Mouse (Mus musculus): Measurements from ENCODE around the gene Fgf3. TPM values are rescaled to one million over a fixed set of nuclear protein-coding genes. Genes with fewer than 3 reads are reported as not detected.

Fgf3 gene
- polyA plus RNA-seq, 1 experiment from 2014 or later, result not detected

GRCm38 (mm10) chr7:144854966-144855365, 17.1 kb downstream of the Fgf3 start:
- Histone ChIP-seq H3K9me3 (ENCODE audit: control insufficient read depth) (no peaks in the 10 kb centered on the region), H3K27me3 (replicated peaks; ENCODE audit: control insufficient read depth, insufficient read depth, low read length) (peaks cover 15% of the 10 kb centered on the region), H3K4me1 (replicated peaks; ENCODE audit: control insufficient read depth, insufficient read depth, low read length) (no peaks in the 10 kb centered on the region), H3K4me2 (replicated peaks; ENCODE audit: low read depth) (no peak overlapping the region), H3K9ac (ENCODE audit: low read depth, low read length) (no peak overlapping the region), H3K4me3 (ENCODE audit: low read depth, low read length) (no peak overlapping the region), H3K36me3 (ENCODE audit: control insufficient read depth, insufficient read depth) (no peaks in the 10 kb centered on the region), H3K27ac (ENCODE audit: low read depth, low read length) (no peak overlapping the region)
- 28% methylated on average over 3 of the region's 3 CpGs for WGBS
- no peak for TF ChIP-seq CTCF (IDR thresholded peaks at IDR 0.05; ENCODE audit: low read depth)
- no peak for ATAC-seq

GRCm38 (mm10) chr7:144857158-144857557, 19.3 kb downstream of the Fgf3 start:
- H3K36me3 ChIP-seq (ENCODE audit: control insufficient read depth, insufficient read depth), result no peaks in the 10 kb centered on the region
- WGBS, result 86% methylated on average over 7 of the region's 7 CpGs
- ATAC-seq, result no peak
- TF ChIP-seq CTCF (IDR thresholded peaks at IDR 0.05; ENCODE audit: low read depth), result no peak
- H3K9ac ChIP-seq (ENCODE audit: low read depth, low read length), result no peak overlapping the region
- H3K4me3 ChIP-seq (ENCODE audit: low read depth, low read length), result no peak overlapping the region
- peaks cover 37% of the 10 kb centered on the region for H3K27me3 ChIP-seq (replicated peaks; ENCODE audit: control insufficient read depth, insufficient read depth, low read length)
- H3K4me2 ChIP-seq (replicated peaks; ENCODE audit: low read depth), result no peak overlapping the region
- H3K4me1 ChIP-seq (replicated peaks; ENCODE audit: control insufficient read depth, insufficient read depth, low read length), result no peaks in the 10 kb centered on the region
- H3K9me3 ChIP-seq (ENCODE audit: control insufficient read depth), result no peaks in the 10 kb centered on the region
- H3K27ac ChIP-seq (ENCODE audit: low read depth, low read length), result no peak overlapping the region

- H3K9ac ChIP-seq (ENCODE audit: low read depth, low read length), result no peak overlapping the region
- H3K4me2 ChIP-seq (replicated peaks; ENCODE audit: low read depth), result no peak overlapping the region
- H3K36me3 ChIP-seq (ENCODE audit: control insufficient read depth, insufficient read depth), result no peaks in the 10 kb centered on the region
- no peak for ATAC-seq
- H3K27ac ChIP-seq (ENCODE audit: low read depth, low read length), result no peak overlapping the region
- no peak overlapping the region for H3K4me3 ChIP-seq (ENCODE audit: low read depth, low read length)
- H3K9me3 ChIP-seq (ENCODE audit: control insufficient read depth), result no peaks in the 10 kb centered on the region
- H3K27me3 ChIP-seq (replicated peaks; ENCODE audit: control insufficient read depth, insufficient read depth, low read length), result peaks cover 44% of the 10 kb centered on the region
- H3K4me1 ChIP-seq (replicated peaks; ENCODE audit: control insufficient read depth, insufficient read depth, low read length), result no peaks in the 10 kb centered on the region
- no peak for TF ChIP-seq CTCF (IDR thresholded peaks at IDR 0.05; ENCODE audit: low read depth)
- whole genome bisulfite sequencing, result 77% methylated on average over 3 of the region's 3 CpGs
Observed at GRCm38 (mm10) chr7:144857826-144858342, 20.0 kb downstream of the Fgf3 start.

- no peak overlapping the region for H3K27ac ChIP-seq (ENCODE audit: low read depth, low read length)
- no peak overlapping the region for H3K4me3 ChIP-seq (ENCODE audit: low read depth, low read length)
- no peak for TF ChIP-seq CTCF (IDR thresholded peaks at IDR 0.05; ENCODE audit: low read depth)
- no peaks in the 10 kb centered on the region for H3K9me3 ChIP-seq (ENCODE audit: control insufficient read depth)
- no peak for ATAC-seq
- H3K27me3 ChIP-seq (replicated peaks; ENCODE audit: control insufficient read depth, insufficient read depth, low read length), result peaks cover 52% of the 10 kb centered on the region
- H3K36me3 ChIP-seq (ENCODE audit: control insufficient read depth, insufficient read depth), result no peaks in the 10 kb centered on the region
- H3K9ac ChIP-seq (ENCODE audit: low read depth, low read length), result no peak overlapping the region
- 80% methylated on average over 1 of the region's 1 CpGs for WGBS
- no peaks in the 10 kb centered on the region for H3K4me1 ChIP-seq (replicated peaks; ENCODE audit: control insufficient read depth, insufficient read depth, low read length)
- no peak overlapping the region for H3K4me2 ChIP-seq (replicated peaks; ENCODE audit: low read depth)
Observed at GRCm38 (mm10) chr7:144858702-144859101, 20.8 kb downstream of the Fgf3 start.

GRCm38 (mm10) chr7:144861056-144861768, 23.3 kb downstream of the Fgf3 start:
- Histone ChIP-seq H3K4me1 (replicated peaks; ENCODE audit: control insufficient read depth, insufficient read depth, low read length) (no peaks in the 10 kb centered on the region), H3K4me2 (replicated peaks; ENCODE audit: low read depth) (peak overlapping the region; percentile 37; the same call in 1 of the 2 replicates), H3K27me3 (replicated peaks; ENCODE audit: control insufficient read depth, insufficient read depth, low read length) (peaks cover 76% of the 10 kb centered on the region), H3K9me3 (ENCODE audit: control insufficient read depth) (no peaks in the 10 kb centered on the region), H3K4me3 (ENCODE audit: low read depth, low read length) (peak overlapping the region; percentile 20), H3K9ac (ENCODE audit: low read depth, low read length) (no peak overlapping the region), H3K27ac (ENCODE audit: low read depth, low read length) (no peak overlapping the region), H3K36me3 (ENCODE audit: control insufficient read depth, insufficient read depth) (no peaks in the 10 kb centered on the region)
- no peak for TF ChIP-seq CTCF (IDR thresholded peaks at IDR 0.05; ENCODE audit: low read depth)
- no peak for ATAC-seq
- under 1% methylated on average over 59 of the region's 72 CpGs for WGBS

- Histone ChIP-seq H3K4me2 (replicated peaks; ENCODE audit: low read depth) (peak overlapping the region; percentile 37; the same call in 1 of the 2 replicates), H3K36me3 (ENCODE audit: control insufficient read depth, insufficient read depth) (no peaks in the 10 kb centered on the region), H3K4me3 (ENCODE audit: low read depth, low read length) (peak overlapping the region; percentile 20), H3K9ac (ENCODE audit: low read depth, low read length) (no peak overlapping the region), H3K4me1 (replicated peaks; ENCODE audit: control insufficient read depth, insufficient read depth, low read length) (no peaks in the 10 kb centered on the region), H3K27ac (ENCODE audit: low read depth, low read length) (no peak overlapping the region), H3K27me3 (replicated peaks; ENCODE audit: control insufficient read depth, insufficient read depth, low read length) (peaks cover 77% of the 10 kb centered on the region), H3K9me3 (ENCODE audit: control insufficient read depth) (no peaks in the 10 kb centered on the region)
- TF ChIP-seq CTCF (IDR thresholded peaks at IDR 0.05; ENCODE audit: low read depth), result no peak
- no peak for ATAC-seq
- under 1% methylated on average over 28 of the region's 28 CpGs for WGBS
Observed at GRCm38 (mm10) chr7:144861769-144862070, 23.8 kb downstream of the Fgf3 start.
